Mouse (Mus musculus): ENCODE measurements around the gene Gpc4. TPM values are rescaled to one million over a fixed set of nuclear protein-coding genes. Genes with fewer than 3 reads are reported as not detected.

The Gpc4 gene
- polyA plus RNA-seq, 1 experiment from 2014 or later, result 41.9 TPM

- H3K9ac ChIP-seq, result no peak overlapping the region
- WGBS, result 43% methylated on average over 7 of the region's 7 CpGs
- H3K36me3 ChIP-seq, result no peaks in the 10 kb centered on the region
- ATAC-seq (ENCODE audit: insufficient number of reproducible peaks, insufficient read depth, low FRiP score, low TSS enrichment), result no peak
- no peaks in the 10 kb centered on the region for H3K27me3 ChIP-seq
- no peak overlapping the region for H3K4me3 ChIP-seq
- no peaks in the 10 kb centered on the region for H3K9me3 ChIP-seq
- H3K27ac ChIP-seq, result no peak overlapping the region
- no peak overlapping the region for H3K4me2 ChIP-seq (replicated peaks)
- H3K4me1 ChIP-seq, result no peaks in the 10 kb centered on the region
These were observed 77.2 kb downstream of the Gpc4 start for GRCm38 (mm10) chrX:52087726-52088348.

GRCm38 (mm10) chrX:52086885-52087573 lies 78.0 kb downstream of the Gpc4 start:
- no peak overlapping the region for H3K4me2 ChIP-seq (replicated peaks)
- no peak overlapping the region for H3K4me3 ChIP-seq
- H3K9me3 ChIP-seq, result no peaks in the 10 kb centered on the region
- H3K36me3 ChIP-seq, result no peaks in the 10 kb centered on the region
- no peaks in the 10 kb centered on the region for H3K27me3 ChIP-seq
- no peaks in the 10 kb centered on the region for H3K4me1 ChIP-seq
- 67% methylated on average over 8 of the region's 8 CpGs for WGBS
- H3K9ac ChIP-seq, result no peak overlapping the region
- ATAC-seq (ENCODE audit: insufficient number of reproducible peaks, insufficient read depth, low FRiP score, low TSS enrichment), result no peak
- H3K27ac ChIP-seq, result no peak overlapping the region

GRCm38 (mm10) chrX:52083557-52083956 lies 81.5 kb downstream of the Gpc4 start:
- no peak overlapping the region for H3K9ac ChIP-seq
- no peak overlapping the region for H3K27ac ChIP-seq
- H3K9me3 ChIP-seq, result no peaks in the 10 kb centered on the region
- H3K4me2 ChIP-seq (replicated peaks), result no peak overlapping the region
- no peaks in the 10 kb centered on the region for H3K36me3 ChIP-seq
- H3K4me1 ChIP-seq, result no peaks in the 10 kb centered on the region
- no peak for ATAC-seq (ENCODE audit: insufficient number of reproducible peaks, insufficient read depth, low FRiP score, low TSS enrichment)
- WGBS, result 73% methylated on average over 3 of the region's 3 CpGs
- H3K4me3 ChIP-seq, result no peak overlapping the region
- no peaks in the 10 kb centered on the region for H3K27me3 ChIP-seq

GRCm38 (mm10) chrX:52072410-52072809 lies 92.6 kb downstream of the Gpc4 start:
- Histone ChIP-seq H3K36me3 (no peaks in the 10 kb centered on the region), H3K27ac (no peak overlapping the region), H3K9ac (no peak overlapping the region), H3K9me3 (no peaks in the 10 kb centered on the region), H3K4me3 (no peak overlapping the region), H3K4me1 (no peaks in the 10 kb centered on the region), H3K27me3 (no peaks in the 10 kb centered on the region), H3K4me2 (replicated peaks) (no peak overlapping the region)
- 80% methylated on average over 2 of the region's 2 CpGs for WGBS
- ATAC-seq (ENCODE audit: insufficient number of reproducible peaks, insufficient read depth, low FRiP score, low TSS enrichment), result no peak

GRCm38 (mm10) chrX:52053416-52053815 lies 111.6 kb downstream of the Gpc4 start:
- Histone ChIP-seq H3K36me3 (no peaks in the 10 kb centered on the region), H3K9me3 (no peaks in the 10 kb centered on the region), H3K4me2 (replicated peaks) (no peak overlapping the region), H3K27me3 (no peaks in the 10 kb centered on the region), H3K9ac (no peak overlapping the region), H3K4me1 (no peaks in the 10 kb centered on the region), H3K4me3 (no peak overlapping the region), H3K27ac (no peak overlapping the region)
- WGBS, result 90% methylated on average over 13 of the region's 13 CpGs
- no peak for ATAC-seq (ENCODE audit: insufficient number of reproducible peaks, insufficient read depth, low FRiP score, low TSS enrichment)

- H3K9ac ChIP-seq, result no peak overlapping the region
- no peak overlapping the region for H3K4me2 ChIP-seq (replicated peaks)
- no peaks in the 10 kb centered on the region for H3K36me3 ChIP-seq
- H3K27ac ChIP-seq, result no peak overlapping the region
- H3K27me3 ChIP-seq, result no peaks in the 10 kb centered on the region
- WGBS, result 78% methylated on average over 5 of the region's 5 CpGs
- no peak for ATAC-seq (ENCODE audit: insufficient number of reproducible peaks, insufficient read depth, low FRiP score, low TSS enrichment)
- H3K4me1 ChIP-seq, result no peaks in the 10 kb centered on the region
- H3K4me3 ChIP-seq, result no peak overlapping the region
- no peaks in the 10 kb centered on the region for H3K9me3 ChIP-seq
These were observed 113.0 kb downstream of the Gpc4 start for GRCm38 (mm10) chrX:52052011-52052410.

GRCm38 (mm10) chrX:52050941-52051340 lies 114.1 kb downstream of the Gpc4 start:
- no peak overlapping the region for H3K9ac ChIP-seq
- no peaks in the 10 kb centered on the region for H3K27me3 ChIP-seq
- no peaks in the 10 kb centered on the region for H3K4me1 ChIP-seq
- H3K36me3 ChIP-seq, result no peaks in the 10 kb centered on the region
- ATAC-seq (ENCODE audit: insufficient number of reproducible peaks, insufficient read depth, low FRiP score, low TSS enrichment), result no peak
- H3K27ac ChIP-seq, result no peak overlapping the region
- no peak overlapping the region for H3K4me3 ChIP-seq
- 52% methylated on average over 4 of the region's 4 CpGs for WGBS
- no peaks in the 10 kb centered on the region for H3K9me3 ChIP-seq
- H3K4me2 ChIP-seq (replicated peaks), result no peak overlapping the region

GRCm38 (mm10) chrX:52039875-52040274 lies 125.2 kb downstream of the Gpc4 start:
- no peaks in the 10 kb centered on the region for H3K9me3 ChIP-seq
- ATAC-seq (ENCODE audit: insufficient number of reproducible peaks, insufficient read depth, low FRiP score, low TSS enrichment), result no peak
- no peak overlapping the region for H3K9ac ChIP-seq
- H3K4me1 ChIP-seq, result no peaks in the 10 kb centered on the region
- no peak overlapping the region for H3K4me2 ChIP-seq (replicated peaks)
- no peaks in the 10 kb centered on the region for H3K36me3 ChIP-seq
- H3K27me3 ChIP-seq, result no peaks in the 10 kb centered on the region
- no peak overlapping the region for H3K4me3 ChIP-seq
- WGBS, result 66% methylated on average over 1 of the region's 1 CpGs
- no peak overlapping the region for H3K27ac ChIP-seq

- H3K4me3 ChIP-seq, result no peak overlapping the region
These were observed 134.9 kb downstream of the Gpc4 start for GRCm38 (mm10) chrX:52030146-52030545.

GRCm38 (mm10) chrX:52017660-52018059 lies 147.4 kb downstream of the Gpc4 start:
- no peaks in the 10 kb centered on the region for H3K27me3 ChIP-seq
- no peak overlapping the region for H3K27ac ChIP-seq
- no peaks in the 10 kb centered on the region for H3K36me3 ChIP-seq
- H3K4me1 ChIP-seq, result no peaks in the 10 kb centered on the region
- H3K9me3 ChIP-seq, result no peaks in the 10 kb centered on the region
- H3K4me3 ChIP-seq, result no peak overlapping the region
- ATAC-seq (ENCODE audit: insufficient number of reproducible peaks, insufficient read depth, low FRiP score, low TSS enrichment), result no peak
- no peak overlapping the region for H3K4me2 ChIP-seq (replicated peaks)
- 49% methylated on average over 9 of the region's 9 CpGs for WGBS
- no peak overlapping the region for H3K9ac ChIP-seq

More at GRCm38 (mm10) chrX:52030146-52030545, 134.9 kb downstream of the Gpc4 start:
- Histone ChIP-seq H3K9ac (no peak overlapping the region), H3K9me3 (no peaks in the 10 kb centered on the region), H3K27ac (no peak overlapping the region), H3K4me2 (replicated peaks) (no peak overlapping the region), H3K36me3 (no peaks in the 10 kb centered on the region), H3K27me3 (no peaks in the 10 kb centered on the region), H3K4me1 (no peaks in the 10 kb centered on the region; the same call in 1 of the 2 replicates)
- WGBS, result 56% methylated on average over 7 of the region's 7 CpGs
- no peak for ATAC-seq (ENCODE audit: insufficient number of reproducible peaks, insufficient read depth, low FRiP score, low TSS enrichment)
